Mouse (Mus musculus) C2C12 (cell line): ENCODE measurements around the gene Wwox. TPM values are rescaled to one million over a fixed set of nuclear protein-coding genes. Genes with fewer than 3 reads are reported as not detected.

ENCODE experiments used
- H3K27me3 ChIP-seq: one replicate; pipeline ENCODE4 v1.6.1; 2011; ENCODE audit not compliant: control insufficient read depth, insufficient read depth, insufficient read length
- H3K36me3 ChIP-seq: one replicate; pipeline ENCODE4 v1.6.1; 2011; ENCODE audit not compliant: control insufficient read depth, insufficient read depth
- H3K4me3 ChIP-seq: one replicate; pipeline ENCODE4 v1.5.1; 2011; ENCODE audit warnings: mild to moderate bottlenecking, control low read depth; ENCODE audit not compliant: poor library complexity, insufficient read depth, severe bottlenecking
- H3K79me2 ChIP-seq: one replicate; pipeline ENCODE4 v1.6.1; 2011; ENCODE audit not compliant: control insufficient read depth, insufficient read depth
- H3K79me3 ChIP-seq: one replicate; pipeline ENCODE4 v1.6.1; 2011; ENCODE audit warnings: low read depth, control low read depth
- H3ac ChIP-seq: one replicate; pipeline ENCODE3; 2011; ENCODE audit warnings: low read depth; ENCODE audit not compliant: control insufficient read depth, insufficient read length
- CEBPB ChIP-seq: IDR thresholded peaks from one replicate; pipeline ENCODE4 v1.6.1; 2011; ENCODE audit warnings: low read depth, mild to moderate bottlenecking, control low read depth, moderate library complexity
- CTCF ChIP-seq: IDR thresholded peaks from one replicate; pipeline ENCODE4 v1.5.1; 2011; ENCODE audit not compliant: control insufficient read depth, insufficient read depth, insufficient read length
- FOSL1 ChIP-seq: IDR thresholded peaks from one replicate; pipeline ENCODE4 v1.8.0; 2011; ENCODE audit warnings: mild to moderate bottlenecking, low read length; ENCODE audit not compliant: poor library complexity, insufficient read depth, severe bottlenecking
- MAX ChIP-seq: IDR thresholded peaks from one replicate; pipeline ENCODE4 v1.6.1; 2011; ENCODE audit warnings: mild to moderate bottlenecking, control low read depth
- MYOD1 ChIP-seq: IDR thresholded peaks from one replicate; pipeline ENCODE4 v1.6.1; 2011; ENCODE audit warnings: low read depth; ENCODE audit not compliant: control insufficient read depth, insufficient read length
- MYOG ChIP-seq: IDR thresholded peaks from one replicate; pipeline ENCODE4 v1.6.1; 2011; ENCODE audit not compliant: control insufficient read depth, insufficient read length; ENCODE audit errors: extremely low read depth
- USF1 ChIP-seq: IDR thresholded peaks from one replicate; pipeline ENCODE4 v1.6.1; 2011; ENCODE audit warnings: low read depth, mild to moderate bottlenecking, control low read depth, moderate library complexity
- polyA plus RNA-seq: library from polyadenylated mRNA; unstranded; fragments of >200 nt; fragmentation: generic; extraction: Trizol; gene quantifications from one replicate; pipeline ENCODE4 v1.2.1, GENCODE M21; 2012; ENCODE audit warnings: missing spikeins

The Wwox gene
- polyA plus RNA-seq, 1 experiment, result 3.7 TPM

GRCm38 (mm10) chr8:114629719-114630118 is 190.3 kb downstream of the Wwox start:
- H3ac ChIP-seq, result no peak overlapping the region
- H3K79me3 ChIP-seq, result no peaks in the 10 kb centered on the region
- TF ChIP-seq CTCF (no peak), USF1 (no peak), MAX (no peak), FOSL1 (no peak), CEBPB (no peak), MYOG (no peak), MYOD1 (no peak)
- H3K4me3 ChIP-seq, result no peak overlapping the region
- H3K27me3 ChIP-seq, result no peaks in the 10 kb centered on the region
- H3K36me3 ChIP-seq, result no peaks in the 10 kb centered on the region
- no peaks in the 10 kb centered on the region for H3K79me2 ChIP-seq

GRCm38 (mm10) chr8:114631087-114631486 is 191.6 kb downstream of the Wwox start:
- TF ChIP-seq USF1 (no peak), CTCF (no peak), MYOG (no peak), FOSL1 (no peak), MYOD1 (no peak), MAX (no peak), CEBPB (no peak)
- no peaks in the 10 kb centered on the region for H3K79me3 ChIP-seq

GRCm38 (mm10) chr8:114634151-114634550 is 194.7 kb downstream of the Wwox start:
- Histone ChIP-seq H3K36me3 (no peaks in the 10 kb centered on the region), H3K27me3 (no peaks in the 10 kb centered on the region), H3K79me3 (no peaks in the 10 kb centered on the region), H3K4me3 (no peak overlapping the region), H3ac (no peak overlapping the region), H3K79me2 (no peaks in the 10 kb centered on the region)
- TF ChIP-seq USF1, result no peak
- TF ChIP-seq MYOD1, result no peak
- no peak for TF ChIP-seq FOSL1
- no peak for TF ChIP-seq CTCF
- no peak for TF ChIP-seq MYOG
- no peak for TF ChIP-seq MAX
- TF ChIP-seq CEBPB, result no peak

More at GRCm38 (mm10) chr8:114631087-114631486, 191.6 kb downstream of the Wwox start:
- no peaks in the 10 kb centered on the region for H3K79me2 ChIP-seq
- H3ac ChIP-seq, result no peak overlapping the region
- no peaks in the 10 kb centered on the region for H3K36me3 ChIP-seq
- H3K27me3 ChIP-seq, result no peaks in the 10 kb centered on the region
- H3K4me3 ChIP-seq, result no peak overlapping the region

- TF ChIP-seq USF1 (no peak), MYOD1 (no peak), CTCF (no peak), MAX (no peak), MYOG (no peak), CEBPB (no peak), FOSL1 (no peak)
- no peaks in the 10 kb centered on the region for H3K79me3 ChIP-seq
- H3ac ChIP-seq, result no peak overlapping the region
- H3K27me3 ChIP-seq, result no peaks in the 10 kb centered on the region
- H3K79me2 ChIP-seq, result no peaks in the 10 kb centered on the region
- no peaks in the 10 kb centered on the region for H3K36me3 ChIP-seq
- H3K4me3 ChIP-seq, result no peak overlapping the region
These were observed 195.4 kb downstream of the Wwox start for GRCm38 (mm10) chr8:114634669-114635410.

GRCm38 (mm10) chr8:114636376-114636775 is 196.9 kb downstream of the Wwox start:
- H3ac ChIP-seq, result no peak overlapping the region
- H3K79me3 ChIP-seq, result no peaks in the 10 kb centered on the region
- no peak overlapping the region for H3K4me3 ChIP-seq
- H3K36me3 ChIP-seq, result no peaks in the 10 kb centered on the region
- H3K79me2 ChIP-seq, result no peaks in the 10 kb centered on the region
- TF ChIP-seq MYOD1 (no peak), FOSL1 (no peak), CEBPB (no peak), MYOG (no peak), USF1 (no peak), MAX (no peak), CTCF (no peak)
- H3K27me3 ChIP-seq, result no peaks in the 10 kb centered on the region
